Comparison of ENCODE assay signal across 26 mouse cellular contexts in genomic region chr12:73482858-73483257, GRCm38 (mm10).
A peak's percentile ranks its signal among the peaks of the same experiment; 100 is the strongest.
DNase-seq lines count a peak whose midpoint lies in the region; ATAC-seq lines count a peak whose summit lies in the region.
"Had no signal": no experiment of that assay in that cellular context is flagged by ENCODE, and none has a peak within 500 bp of the region (broad histone marks: within the 10 kb centered on the region; RNA-seq: fewer than 3 reads in every experiment).

No protein-coding gene starts in this region.

- no peaks in the 10 kb centered on the region for H3K27me3 ChIP-seq in intestine, embryonic 16.5 days (replicated peaks; ENCODE audit: control insufficient read depth, insufficient read depth, low read length)
- H3K27me3 ChIP-seq: forebrain, embryonic 13.5 days; heart, embryonic 13.5 days; hindbrain, embryonic 12.5 days; hindbrain, embryonic 15.5 days had no signal

- no peaks in the 10 kb centered on the region for H3K36me3 ChIP-seq in intestine, embryonic 16.5 days (ENCODE audit: control insufficient read depth, insufficient read depth, low read length)
- H3K36me3 ChIP-seq: forebrain, embryonic 10.5 days; heart, embryonic 10.5 days; heart, embryonic 13.5 days; hindbrain, embryonic 12.5 days; hindbrain, embryonic 15.5 days had no signal

- H3K9ac ChIP-seq in intestine, embryonic 16.5 days (ENCODE audit: low read depth, low read length) = no peak overlapping the region
- H3K9ac ChIP-seq: forebrain, embryonic 13.5 days; heart, embryonic 13.5 days; hindbrain, embryonic 12.5 days; hindbrain, embryonic 15.5 days had no signal

- H3K4me2 ChIP-seq in intestine, embryonic 16.5 days (ENCODE audit: low read depth, low read length) = no peak overlapping the region
- H3K4me2 ChIP-seq: forebrain, embryonic 13.5 days; heart, embryonic 13.5 days; hindbrain, embryonic 12.5 days; hindbrain, embryonic 15.5 days had no signal

- peak overlapping the region; percentile 99; the same call in 1 of the 2 replicates for H3K27ac ChIP-seq in brown adipose tissue, adult 24 weeks (replicated peaks; ENCODE audit: low read depth, low read length)
- H3K27ac ChIP-seq in intestine, embryonic 16.5 days (ENCODE audit: low read length) = no peak overlapping the region
- H3K27ac ChIP-seq: forebrain, embryonic 10.5 days; forebrain, embryonic 13.5 days; heart, adult 2 months; heart, embryonic 10.5 days; heart, embryonic 13.5 days; hindbrain, embryonic 12.5 days; hindbrain, embryonic 15.5 days had no signal

- 87% methylated on average over 2 of the region's 2 CpGs for WGBS in intestine, embryonic 16.5 days

- no peaks in the 10 kb centered on the region for H3K9me3 ChIP-seq in intestine, embryonic 16.5 days (ENCODE audit: control insufficient read depth, low read length)
- H3K9me3 ChIP-seq: forebrain, embryonic 10.5 days; forebrain, embryonic 13.5 days; heart, embryonic 10.5 days; heart, embryonic 13.5 days; hindbrain, embryonic 12.5 days; hindbrain, embryonic 15.5 days had no signal

- H3K4me1 ChIP-seq in brown adipose tissue, adult 24 weeks (ENCODE audit: control insufficient read depth, insufficient read depth, insufficient read length, low read length) = peaks cover 12% of the 10 kb centered on the region
- no peaks in the 10 kb centered on the region for H3K4me1 ChIP-seq in intestine, embryonic 16.5 days (ENCODE audit: control insufficient read depth, insufficient read depth, low read length)
- H3K4me1 ChIP-seq: forebrain, embryonic 10.5 days; forebrain, embryonic 13.5 days; hindbrain, embryonic 12.5 days; hindbrain, embryonic 15.5 days had no signal

- H3K4me3 ChIP-seq in brown adipose tissue, adult 24 weeks (ENCODE audit: insufficient read depth, low read depth, low read length) = no peak overlapping the region
- no peak overlapping the region for H3K4me3 ChIP-seq in intestine, embryonic 16.5 days (ENCODE audit: low read length)
- H3K4me3 ChIP-seq: forebrain, embryonic 10.5 days; forebrain, embryonic 13.5 days; heart, adult 2 months; heart, embryonic 10.5 days; heart, embryonic 13.5 days; hindbrain, embryonic 12.5 days; hindbrain, embryonic 15.5 days had no signal

- peak; percentile 32 to 53; a peak in 2 of 4 replicates for ATAC-seq in hematopoietic stem cell, adult 5-6 weeks (replicated peaks in 1 of 2; ENCODE audit: insufficient read depth in 1 of 2, low FRiP score in 2 of 2, low TSS enrichment in 1 of 2, low read depth in 1 of 2, poor library complexity in 2 of 2, severe bottlenecking in 2 of 2)
- peak; percentile 55 for ATAC-seq in megakaryocyte progenitor cell, adult 5-6 weeks (replicated peaks; ENCODE audit: poor library complexity)
- no peak for ATAC-seq in intestine, embryonic 16.5 days
- ATAC-seq: activated CD4-positive, CD25-positive, alpha-beta regulatory T cell, adult 4 months; CD4-positive, CD25-positive, alpha-beta regulatory T cell, adult 4 months; forebrain, embryonic 13.5 days; forebrain, embryonic 16.5 days had no signal

- DNase-seq in A20 (ENCODE audit: low read depth, low spot score) = peak; percentile 10
- DNase-seq in cerebellum, adult 11 months = no peak
- no peak for DNase-seq in layer of hippocampus, adult 8-10 months (ENCODE audit: low spot score in 2 of 2)
- DNase-seq: adrenal gland, adult 8-10 months; adrenal gland, postnatal 25 days; cerebellum, adult 2 months; cerebellum, adult 9-11 months; cerebellum, postnatal 25 days; embryo, embryonic 11 days; gastrocnemius, postnatal 14 days; heart, postnatal 14 days; heart, postnatal 4 days had no signal
